Mouse (Mus musculus): ENCODE measurements around the gene Fam222b. TPM values are rescaled to one million over a fixed set of nuclear protein-coding genes. Genes with fewer than 3 reads are reported as not detected.
"Not testable (repeated sequence)": the region's sequence is repeated elsewhere in the genome, so short reads cannot be mapped to it uniquely, and the experiment has no call there.

Fam222b gene
- 19.8 and 36.5 TPM in 2 replicates for polyA plus RNA-seq (2012; rRNA removed)

- no peak for TF ChIP-seq CTCF (IDR thresholded peaks at IDR 0.05; ENCODE audit: borderline replicate concordance, extremely low read depth, insufficient read depth, insufficient read length)
- peak; percentile 81 for TF ChIP-seq POLR2A (IDR thresholded peaks at IDR 0.05; ENCODE audit: borderline replicate concordance, extremely low read depth, insufficient read depth, insufficient read length, poor library complexity, severe bottlenecking)
- peak; percentile 96 for DNase-seq (ENCODE audit: low read depth)
Observed at GRCm38 (mm10) chr11:78094504-78095143, at the start of gene Fam222b. Gene Fam222b, plus strand, starts transcription at chr11:78094660.

- DNase-seq (ENCODE audit: low read depth): peak; percentile 59
- TF ChIP-seq CTCF (IDR thresholded peaks at IDR 0.05; ENCODE audit: borderline replicate concordance, extremely low read depth, insufficient read depth, insufficient read length): no peak
- TF ChIP-seq POLR2A (IDR thresholded peaks at IDR 0.05; ENCODE audit: borderline replicate concordance, extremely low read depth, insufficient read depth, insufficient read length, poor library complexity, severe bottlenecking): no peak
Observed at GRCm38 (mm10) chr11:78044758-78045251, 49.7 kb upstream of the Fam222b start.

GRCm38 (mm10) chr11:78048637-78049036 is 45.8 kb upstream of the Fam222b start:
- not testable (repeated sequence) for DNase-seq (ENCODE audit: low read depth)

- no peak for DNase-seq (ENCODE audit: low read depth)
- TF ChIP-seq POLR2A (IDR thresholded peaks at IDR 0.05; ENCODE audit: borderline replicate concordance, extremely low read depth, insufficient read depth, insufficient read length, poor library complexity, severe bottlenecking): no peak
- TF ChIP-seq CTCF (IDR thresholded peaks at IDR 0.05; ENCODE audit: borderline replicate concordance, extremely low read depth, insufficient read depth, insufficient read length): no peak
Observed at GRCm38 (mm10) chr11:78053078-78053477, 41.4 kb upstream of the Fam222b start.

GRCm38 (mm10) chr11:78056946-78057345 is 37.5 kb upstream of the Fam222b start:
- no peak for DNase-seq (ENCODE audit: low read depth)
- TF ChIP-seq POLR2A (IDR thresholded peaks at IDR 0.05; ENCODE audit: borderline replicate concordance, extremely low read depth, insufficient read depth, insufficient read length, poor library complexity, severe bottlenecking) (no peak), CTCF (IDR thresholded peaks at IDR 0.05; ENCODE audit: borderline replicate concordance, extremely low read depth, insufficient read depth, insufficient read length) (no peak)

GRCm38 (mm10) chr11:78059833-78060757 is 34.4 kb upstream of the Fam222b start:
- peak; percentile 83 for DNase-seq (ENCODE audit: low read depth)
- no peak for TF ChIP-seq POLR2A (IDR thresholded peaks at IDR 0.05; ENCODE audit: borderline replicate concordance, extremely low read depth, insufficient read depth, insufficient read length, poor library complexity, severe bottlenecking)
- peak; percentile 83 for TF ChIP-seq CTCF (IDR thresholded peaks at IDR 0.05; ENCODE audit: borderline replicate concordance, extremely low read depth, insufficient read depth, insufficient read length)

- no peak for DNase-seq (ENCODE audit: low read depth)
- TF ChIP-seq POLR2A (IDR thresholded peaks at IDR 0.05; ENCODE audit: borderline replicate concordance, extremely low read depth, insufficient read depth, insufficient read length, poor library complexity, severe bottlenecking) (no peak), CTCF (IDR thresholded peaks at IDR 0.05; ENCODE audit: borderline replicate concordance, extremely low read depth, insufficient read depth, insufficient read length) (no peak)
Observed at GRCm38 (mm10) chr11:78062563-78062962, 31.9 kb upstream of the Fam222b start.

GRCm38 (mm10) chr11:78065906-78066305 is 28.6 kb upstream of the Fam222b start:
- TF ChIP-seq CTCF (IDR thresholded peaks at IDR 0.05; ENCODE audit: borderline replicate concordance, extremely low read depth, insufficient read depth, insufficient read length): no peak
- TF ChIP-seq POLR2A (IDR thresholded peaks at IDR 0.05; ENCODE audit: borderline replicate concordance, extremely low read depth, insufficient read depth, insufficient read length, poor library complexity, severe bottlenecking): no peak
- no peak for DNase-seq (ENCODE audit: low read depth)

GRCm38 (mm10) chr11:78066641-78067040 is 27.8 kb upstream of the Fam222b start:
- no peak for DNase-seq (ENCODE audit: low read depth)
- TF ChIP-seq CTCF (IDR thresholded peaks at IDR 0.05; ENCODE audit: borderline replicate concordance, extremely low read depth, insufficient read depth, insufficient read length) (no peak), POLR2A (IDR thresholded peaks at IDR 0.05; ENCODE audit: borderline replicate concordance, extremely low read depth, insufficient read depth, insufficient read length, poor library complexity, severe bottlenecking) (no peak)

GRCm38 (mm10) chr11:78067566-78067965 is 26.9 kb upstream of the Fam222b start:
- no peak for TF ChIP-seq CTCF (IDR thresholded peaks at IDR 0.05; ENCODE audit: borderline replicate concordance, extremely low read depth, insufficient read depth, insufficient read length)
- no peak for TF ChIP-seq POLR2A (IDR thresholded peaks at IDR 0.05; ENCODE audit: borderline replicate concordance, extremely low read depth, insufficient read depth, insufficient read length, poor library complexity, severe bottlenecking)

GRCm38 (mm10) chr11:78069130-78069529 is 25.3 kb upstream of the Fam222b start:
- TF ChIP-seq POLR2A (IDR thresholded peaks at IDR 0.05; ENCODE audit: borderline replicate concordance, extremely low read depth, insufficient read depth, insufficient read length, poor library complexity, severe bottlenecking): no peak
- TF ChIP-seq CTCF (IDR thresholded peaks at IDR 0.05; ENCODE audit: borderline replicate concordance, extremely low read depth, insufficient read depth, insufficient read length): no peak
- DNase-seq (ENCODE audit: low read depth): no peak

More at GRCm38 (mm10) chr11:78067566-78067965, 26.9 kb upstream of the Fam222b start:
- no peak for DNase-seq (ENCODE audit: low read depth)
